8 mouse cellular contexts compared by ENCODE assay signal in the genomic region with DNA sequence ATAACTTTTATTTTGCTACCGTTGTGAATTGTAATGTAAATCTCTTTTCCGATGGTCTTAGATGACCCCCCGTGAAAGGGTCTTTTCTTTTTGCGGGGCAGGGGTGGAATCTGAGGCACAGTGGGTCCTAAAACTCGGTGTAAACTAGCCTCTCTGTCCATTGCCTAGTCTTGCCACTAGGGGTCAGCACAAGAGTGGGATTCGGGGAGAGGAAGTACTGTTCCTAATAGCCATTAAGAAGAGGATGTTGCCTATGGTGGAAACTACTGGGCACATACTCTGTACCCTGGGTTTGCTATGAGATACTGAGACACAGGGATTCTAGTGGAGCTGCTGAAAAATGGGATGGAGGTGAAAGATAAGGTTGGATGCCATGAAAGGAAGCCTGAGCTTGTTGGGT. TPM values are rescaled to one million over a fixed set of nuclear protein-coding genes. Genes with fewer than 3 reads are reported as not detected.
DNase-seq lines count a peak whose midpoint lies in the region; ATAC-seq and TF ChIP-seq lines count a peak whose summit lies in the region.

No protein-coding gene starts in this region.

- H3K27ac ChIP-seq in heart, embryonic 10.5 days = no peak overlapping the region
- H3K27ac ChIP-seq in embryonic fibroblast, embryonic 13.5 days (ENCODE audit: insufficient read depth, low read length) = no peak overlapping the region
- H3K27ac ChIP-seq in hindbrain, embryonic 14.5 days = no peak overlapping the region

- no peaks in the 10 kb centered on the region for H3K9me3 ChIP-seq in heart, embryonic 10.5 days
- no peaks in the 10 kb centered on the region for H3K9me3 ChIP-seq in hindbrain, embryonic 14.5 days (ENCODE audit: control insufficient read depth, low read length)

- H3K4me2 ChIP-seq in hindbrain, embryonic 14.5 days (replicated peaks) = no peak overlapping the region

- no peak for TF ChIP-seq POLR2A in embryonic fibroblast, embryonic 13.5 days (IDR thresholded peaks at IDR 0.05; ENCODE audit: low read depth, low read length)

- WGBS in heart, embryonic 10.5 days = 34% methylated on average over 6 of the region's 6 CpGs
- WGBS in hindbrain, embryonic 14.5 days = 45% methylated on average over 6 of the region's 6 CpGs

- no peaks in the 10 kb centered on the region; the same call in 1 of the 2 replicates for H3K27me3 ChIP-seq in heart, embryonic 10.5 days (ENCODE audit: insufficient read depth, poor library complexity, severe bottlenecking)
- no peaks in the 10 kb centered on the region for H3K27me3 ChIP-seq in hindbrain, embryonic 14.5 days (ENCODE audit: control insufficient read depth, insufficient read depth, low read length)

- no peak overlapping the region for H3K4me3 ChIP-seq in heart, embryonic 10.5 days
- no peak overlapping the region for H3K4me3 ChIP-seq in embryonic fibroblast, embryonic 13.5 days (ENCODE audit: insufficient read depth, low read length)
- H3K4me3 ChIP-seq in hindbrain, embryonic 14.5 days (replicated peaks; ENCODE audit: low read length) = no peak overlapping the region

- TF ChIP-seq CTCF in embryonic fibroblast, embryonic 13.5 days (IDR thresholded peaks at IDR 0.05; ENCODE audit: borderline replicate concordance, insufficient read depth, low read length) = peak; percentile 25; the same call in 1 of the 2 replicates

- H3K36me3 ChIP-seq in heart, embryonic 10.5 days = no peaks in the 10 kb centered on the region
- H3K36me3 ChIP-seq in hindbrain, embryonic 14.5 days (replicated peaks; ENCODE audit: control insufficient read depth, insufficient read depth) = no peaks in the 10 kb centered on the region

- H3K9ac ChIP-seq in hindbrain, embryonic 14.5 days = no peak overlapping the region

- H3K4me1 ChIP-seq in heart, embryonic 10.5 days = 0 out of 2 replicates have a peak, but pooled peaks cover 3% of the 10 kb centered on the region
- H3K4me1 ChIP-seq in embryonic fibroblast, embryonic 13.5 days (ENCODE audit: control insufficient read depth, insufficient read depth, low read length) = no peaks in the 10 kb centered on the region
- no peaks in the 10 kb centered on the region for H3K4me1 ChIP-seq in hindbrain, embryonic 14.5 days (replicated peaks; ENCODE audit: control insufficient read depth, insufficient read depth, low read length)

- no peak for ATAC-seq in hindbrain, embryonic 14.5 days (ENCODE audit: low FRiP score)

- peak; percentile 62 to 85 for DNase-seq in heart, adult 18-20 months
- no peak for DNase-seq in heart, embryonic 10.5 days (ENCODE audit: low spot score)
- peak; percentile 61 for DNase-seq in ZHBTc4 (ENCODE audit: low read depth, low spot score)
- DNase-seq in hindbrain, embryonic 14.5 days (ENCODE audit: low spot score) = peak; percentile 28
- peak; percentile 25 to 57 for DNase-seq in left cerebral cortex, adult 18-20 months (ENCODE audit: low spot score in 2 of 2)
- DNase-seq in mesoderm, embryonic 11.5 days (ENCODE audit: low read depth, low spot score) = peak; percentile 45
- DNase-seq in thymus, postnatal 0 days (ENCODE audit: low spot score) = peak; percentile 32

RNA-seq across cellular contexts. Expression of gene Stard8, which starts 13.5 kb away (rescaled TPM):
- total RNA-seq in heart, adult 18-20 months (2021) = 10 to 100 TPM; 28.1 to 30.4 TPM
- polyA plus RNA-seq in heart, embryonic 10.5 days (2016; fragmentation: Nextera tagmentation; extraction: Ambion mirVana) = 19.7 and 23.1 TPM in 2 replicates
- 2.3 and 3.6 TPM in 2 replicates for polyA plus RNA-seq in embryonic fibroblast, embryonic 13.5 days (2011; ENCODE audit: insufficient read length, low read depth, missing spikeins)
- polyA plus RNA-seq in hindbrain, embryonic 14.5 days (2014; fragmentation: Nextera tagmentation; extraction: Ambion mirVana) = 3.8 and 5.5 TPM in 2 replicates
- total RNA-seq in left cerebral cortex, adult 18-20 months (2021) = 10 to 100 TPM; 34.6 to 36.1 TPM
- polyA plus RNA-seq in thymus, postnatal 0 days (2015; fragmentation: Nextera tagmentation; extraction: Ambion mirVana) = 1.7 and 1.9 TPM in 2 replicates

RNA-seq across cellular contexts. Expression of gene Yipf6, which starts 53.5 kb away (rescaled TPM):
- 10 to 100 TPM; 14.8 to 19.3 TPM for total RNA-seq in heart, adult 18-20 months (2021)
- 19.1 and 24.6 TPM in 2 replicates for polyA plus RNA-seq in heart, embryonic 10.5 days (2016; fragmentation: Nextera tagmentation; extraction: Ambion mirVana)
- polyA plus RNA-seq in embryonic fibroblast, embryonic 13.5 days (2011; ENCODE audit: insufficient read length, low read depth, missing spikeins) = 26.9 and 29.5 TPM in 2 replicates
- 19.1 and 20.2 TPM in 2 replicates for polyA plus RNA-seq in hindbrain, embryonic 14.5 days (2014; fragmentation: Nextera tagmentation; extraction: Ambion mirVana)
- 10 to 100 TPM; 33.0 to 35.1 TPM for total RNA-seq in left cerebral cortex, adult 18-20 months (2021)
- polyA plus RNA-seq in thymus, postnatal 0 days (2015; fragmentation: Nextera tagmentation; extraction: Ambion mirVana) = 20.8 and 25.1 TPM in 2 replicates
